Mouse (Mus musculus): Measurements from ENCODE around the gene Ybx1.

DNA sequence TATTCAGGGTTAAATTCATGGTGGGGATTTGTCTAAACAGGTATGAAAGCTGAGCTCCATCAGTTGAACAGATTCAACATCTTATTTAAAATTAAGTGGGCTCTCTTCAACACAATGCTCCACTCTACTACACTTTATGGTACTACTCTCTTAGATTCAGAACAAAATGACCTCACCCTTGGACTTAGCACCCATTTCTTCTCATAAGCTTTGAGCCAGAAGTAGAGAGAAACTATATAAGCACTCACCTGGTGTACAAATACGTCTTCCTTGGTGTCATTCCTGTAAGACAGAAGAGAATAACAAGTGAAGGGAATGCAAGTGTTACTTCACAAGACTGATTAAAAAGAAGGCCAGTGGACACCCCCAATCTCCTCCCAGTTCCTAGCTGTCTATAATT lies 9.5 kb downstream of the Ybx1 start:
- TF ChIP-seq GATA1 (IDR thresholded peaks at IDR 0.05; ENCODE audit: low read length) (no peak), TAL1 (IDR thresholded peaks at IDR 0.05; ENCODE audit: low read length) (no peak)
